Mouse (Mus musculus): ENCODE measurements at regions not wholly inside any gene's neighbourhood (a gene's known extent, or its start where the extent isn't known, plus 50 kb on each side); places are given as distances from the start of the nearest gene placed in this dataset.

DNA sequence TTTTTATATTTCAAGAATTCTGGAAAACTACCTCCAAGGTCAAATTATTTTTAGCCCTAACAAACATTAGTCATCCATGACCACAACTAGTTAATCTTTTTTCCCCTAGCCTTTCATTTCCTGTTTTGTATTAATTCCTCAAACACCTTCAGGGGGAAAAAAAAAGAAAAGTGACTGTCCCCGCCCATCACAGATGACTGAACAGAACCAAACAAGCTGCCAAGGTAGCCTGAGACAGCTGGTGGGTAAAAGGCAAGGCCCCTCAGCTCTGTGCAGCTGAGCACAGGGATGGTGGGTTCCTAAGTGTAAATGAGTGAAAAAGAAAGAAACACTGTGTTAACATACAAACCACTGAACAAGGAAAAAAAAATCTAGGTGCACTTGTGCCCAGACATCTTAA lies 145.6 kb downstream of the Rpl36a-ps1 start:
- 50% methylated on average over 1 of the region's 1 CpGs for WGBS
- DNase-seq (ENCODE audit: low read depth, low spot score): no peak

DNA sequence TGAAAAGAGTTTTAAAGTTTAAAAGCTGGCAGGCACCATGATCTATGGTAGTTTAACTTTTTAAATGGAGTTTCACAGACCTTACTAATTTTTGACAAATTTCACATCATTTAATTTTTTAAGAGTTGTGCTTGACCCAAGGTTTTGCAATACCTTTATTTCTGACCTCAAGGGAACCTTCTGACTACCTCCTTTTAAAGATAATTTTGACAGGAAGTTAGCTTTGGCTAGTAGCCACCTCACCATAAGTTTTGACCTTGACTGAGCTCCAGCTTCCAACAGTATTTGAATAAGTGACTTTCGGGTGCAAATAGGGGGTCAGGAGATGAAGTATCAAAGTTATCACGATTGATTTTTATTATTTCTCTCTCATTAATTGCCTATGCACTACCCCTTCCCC lies 149.9 kb downstream of the Rpl36a-ps1 start:
- no peak for DNase-seq (ENCODE audit: low read depth, low spot score)
- 30% methylated on average over 2 of the region's 2 CpGs for WGBS

DNA sequence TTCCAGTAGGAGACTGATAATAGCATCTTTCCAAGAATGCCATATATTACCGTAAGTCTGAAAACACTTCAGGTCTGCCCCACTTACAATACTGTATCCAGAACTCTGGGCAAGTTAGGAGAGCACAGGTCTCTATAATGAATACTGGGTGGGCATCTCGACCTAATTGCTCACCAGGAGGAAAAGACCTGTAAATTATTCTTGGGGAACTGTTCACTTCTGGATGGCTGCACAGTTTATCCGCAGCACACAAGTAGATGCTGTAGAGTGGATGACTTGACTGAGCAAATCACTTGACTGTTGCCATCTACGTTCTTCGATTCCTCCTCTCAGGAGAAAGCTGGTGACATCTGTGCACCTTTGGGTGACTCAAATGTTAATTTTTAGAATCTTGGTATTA lies 159.8 kb downstream of the Rpl36a-ps1 start:
- WGBS: 75% methylated on average over 5 of the region's 5 CpGs
- no peak for DNase-seq (ENCODE audit: low read depth, low spot score)

DNA sequence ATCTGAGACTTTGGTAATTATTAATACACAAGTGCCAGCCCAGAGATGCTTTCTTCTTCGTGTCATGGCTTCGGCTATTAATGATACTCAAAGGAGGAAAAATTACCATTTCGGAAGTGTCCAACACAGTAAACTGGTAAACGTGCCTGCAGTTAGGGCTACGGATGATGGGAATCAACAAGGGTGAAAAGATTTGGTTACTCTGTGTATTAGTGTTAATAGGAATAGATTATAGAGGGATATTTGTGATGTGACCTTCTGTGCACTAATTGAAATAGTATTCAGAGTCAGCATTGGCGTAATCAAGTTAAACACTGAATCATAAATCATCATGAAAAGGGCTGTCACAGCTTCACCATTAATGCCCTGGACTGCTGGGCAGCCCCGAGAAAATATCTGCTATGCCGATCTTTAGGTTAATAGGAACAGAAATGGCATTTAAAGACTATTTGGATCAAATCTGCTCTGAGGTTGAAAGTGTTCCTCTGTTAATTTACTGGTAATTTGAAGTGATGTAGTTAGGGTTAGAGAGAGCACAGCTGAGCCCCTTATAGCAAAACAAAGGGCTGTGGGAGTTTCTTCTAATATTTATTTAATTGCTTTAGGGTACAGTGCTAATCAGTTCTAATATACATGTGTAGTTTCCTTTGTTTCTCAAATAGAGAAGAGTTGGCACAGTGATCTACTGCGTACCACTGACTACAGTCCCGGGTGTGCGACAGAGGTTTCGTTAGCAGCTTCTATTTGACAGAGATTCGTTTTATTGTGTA lies 160.7 kb downstream of the Rpl36a-ps1 start:
- no peak for DNase-seq (ENCODE audit: low read depth, low spot score)
- WGBS: 73% methylated on average over 13 of the region's 13 CpGs

DNA sequence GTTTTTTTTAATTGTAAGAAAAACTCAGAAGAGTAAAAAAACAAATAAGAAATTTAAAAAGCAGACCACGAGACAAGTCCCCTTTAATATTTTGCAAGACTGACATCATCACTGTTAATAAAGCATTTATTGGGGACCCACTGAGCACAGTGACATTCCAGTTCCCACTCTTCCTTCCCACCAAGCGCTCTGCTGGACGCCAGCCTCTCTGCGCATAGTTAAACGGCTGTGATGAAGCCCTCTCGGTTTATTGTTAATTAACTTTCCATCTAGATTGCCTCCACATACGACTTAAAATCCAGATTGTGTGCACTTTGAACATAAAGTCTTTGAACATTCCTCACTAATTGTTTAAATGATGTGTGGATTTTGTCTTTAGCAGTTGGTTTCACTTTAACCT lies 161.7 kb downstream of the Rpl36a-ps1 start:
- WGBS: 47% methylated on average over 7 of the region's 7 CpGs
- DNase-seq (ENCODE audit: low read depth, low spot score): no peak

DNA sequence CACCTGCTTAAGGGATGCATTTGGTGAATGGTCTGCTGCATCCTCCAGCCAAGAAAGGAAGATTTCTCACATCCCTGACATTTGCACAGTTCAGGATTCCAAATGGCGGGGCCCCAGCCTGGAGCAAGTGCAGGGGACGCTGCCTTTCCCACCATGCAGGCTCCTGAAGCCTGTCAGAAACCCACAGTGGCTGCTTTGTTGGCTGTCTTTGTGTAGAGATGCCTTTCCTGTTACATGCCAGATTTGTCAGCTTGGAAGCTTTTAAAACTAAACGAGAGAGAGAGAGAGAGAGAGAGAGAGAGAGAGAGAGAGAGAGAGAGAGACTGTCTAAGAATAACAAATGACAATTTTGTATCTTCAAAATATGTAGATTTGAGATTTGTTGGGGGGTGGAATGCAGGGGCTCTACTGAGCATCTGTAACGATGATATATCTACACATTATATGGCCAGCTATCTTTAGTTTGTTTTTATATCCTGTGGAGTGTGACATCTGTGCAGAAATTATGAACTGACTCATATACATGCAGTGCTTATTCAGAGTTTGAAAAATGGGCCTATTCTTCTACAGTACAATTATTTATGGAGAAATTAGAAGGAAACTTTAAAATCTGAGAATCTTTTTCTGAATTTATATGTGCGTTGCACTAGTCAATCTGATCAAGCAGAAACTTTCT lies 164.0 kb downstream of the Rpl36a-ps1 start:
- DNase-seq (ENCODE audit: low read depth, low spot score): no peak
- 69% methylated on average over 5 of the region's 5 CpGs for WGBS

DNA sequence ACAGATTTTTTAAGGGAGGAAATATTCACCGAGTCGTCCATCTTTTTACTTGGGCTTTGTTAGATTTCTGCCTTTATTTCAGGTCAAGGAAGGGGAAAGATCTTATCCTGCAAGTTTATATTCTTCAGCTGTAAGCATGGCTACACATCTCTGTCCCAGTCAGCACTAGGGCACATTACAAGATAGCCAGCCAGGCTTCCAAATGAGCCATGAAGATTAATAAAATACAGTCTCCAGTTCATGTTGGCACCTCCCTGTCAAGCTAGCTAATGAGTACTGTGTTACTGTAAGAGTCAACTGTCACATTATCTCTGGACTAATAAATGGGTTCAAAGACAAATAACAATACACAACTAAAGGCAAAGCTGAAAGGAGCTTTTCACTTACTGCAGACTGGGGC lies 166.6 kb downstream of the Rpl36a-ps1 start:
- WGBS: 86% methylated on average over 2 of the region's 2 CpGs

DNA sequence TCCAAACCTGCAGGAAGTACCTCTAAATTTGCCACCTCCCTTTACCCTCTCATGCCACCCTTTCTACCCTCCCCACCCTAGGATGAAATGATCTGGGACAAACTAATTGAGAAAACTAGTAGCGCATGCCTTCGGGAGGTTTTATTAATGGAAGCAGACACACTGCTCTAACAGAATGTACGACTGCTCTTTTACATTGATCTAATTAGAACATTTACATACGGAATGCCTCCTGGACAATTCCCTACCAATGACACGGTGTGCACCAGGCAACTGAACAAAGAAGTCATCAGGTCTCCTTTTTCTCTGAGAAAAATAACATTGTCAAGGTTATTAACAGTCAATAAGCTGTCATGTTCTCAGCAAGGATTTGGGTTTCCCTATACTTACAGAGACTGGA lies 180.5 kb downstream of the Rpl36a-ps1 start:
- DNase-seq (ENCODE audit: low read depth, low spot score): no peak
- 90% methylated on average over 5 of the region's 5 CpGs for WGBS

More for the DNA sequence above, 166.6 kb downstream of the Rpl36a-ps1 start:
- no peak for DNase-seq (ENCODE audit: low read depth, low spot score)

DNA sequence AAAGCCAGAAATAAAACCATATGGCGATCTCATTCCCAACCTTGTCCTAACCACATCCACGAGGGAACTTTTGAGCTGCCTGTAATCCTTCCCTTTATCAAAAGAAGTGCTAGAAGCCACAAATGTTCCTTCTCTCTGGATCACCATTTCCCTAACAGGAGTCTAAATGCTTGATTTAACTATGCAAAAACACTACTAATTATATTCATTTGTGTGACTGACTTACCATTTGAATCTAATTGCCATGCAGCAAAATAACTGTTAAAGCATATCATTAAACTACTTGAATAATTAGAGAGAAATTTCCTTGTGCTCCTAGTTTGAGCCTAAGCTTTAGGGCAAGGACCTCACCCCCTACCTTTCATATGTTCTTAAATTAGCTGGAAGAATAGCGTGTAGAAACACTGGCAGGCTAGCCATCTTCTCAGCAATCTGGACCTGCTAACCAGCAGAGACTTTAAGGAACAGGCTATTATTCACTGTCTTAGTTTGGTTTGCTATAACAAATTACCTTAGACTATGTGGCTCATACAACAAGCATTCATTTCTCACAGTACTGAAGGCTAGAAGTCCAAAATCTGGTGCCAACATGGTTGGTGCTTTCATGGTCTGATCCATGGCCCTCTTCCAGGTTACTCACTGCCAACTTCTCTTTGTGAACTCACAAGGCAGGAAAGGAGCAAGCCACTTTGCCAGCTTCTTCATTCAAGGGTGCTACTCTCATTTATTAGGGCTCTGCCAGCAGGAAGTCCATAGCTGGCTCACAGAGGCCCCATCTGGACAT lies 183.7 kb downstream of the Rpl36a-ps1 start:
- 79% methylated on average over 3 of the region's 3 CpGs for WGBS
- no peak for DNase-seq (ENCODE audit: low read depth, low spot score)

DNA sequence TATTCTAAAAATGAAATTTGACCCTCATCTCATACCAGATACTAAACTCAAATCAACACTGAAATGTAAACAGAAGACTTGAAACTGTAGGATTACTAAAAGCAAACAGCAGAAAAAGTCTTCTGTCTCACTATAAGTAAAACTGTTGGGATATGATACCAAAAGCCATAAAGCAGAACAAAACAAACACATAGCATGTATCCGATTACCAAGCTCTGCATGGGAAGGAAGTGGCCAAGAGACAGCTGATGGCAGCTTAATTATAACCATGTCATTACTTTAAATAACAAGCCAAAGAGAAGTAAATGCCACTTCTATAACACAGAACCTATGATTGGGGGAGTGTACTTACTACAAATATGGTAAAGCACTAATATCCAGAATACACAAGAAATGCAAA lies 186.0 kb downstream of the Rpl36a-ps1 start:
- no peak for DNase-seq (ENCODE audit: low read depth, low spot score)
- 10% methylated on average over 1 of the region's 1 CpGs for WGBS

DNA sequence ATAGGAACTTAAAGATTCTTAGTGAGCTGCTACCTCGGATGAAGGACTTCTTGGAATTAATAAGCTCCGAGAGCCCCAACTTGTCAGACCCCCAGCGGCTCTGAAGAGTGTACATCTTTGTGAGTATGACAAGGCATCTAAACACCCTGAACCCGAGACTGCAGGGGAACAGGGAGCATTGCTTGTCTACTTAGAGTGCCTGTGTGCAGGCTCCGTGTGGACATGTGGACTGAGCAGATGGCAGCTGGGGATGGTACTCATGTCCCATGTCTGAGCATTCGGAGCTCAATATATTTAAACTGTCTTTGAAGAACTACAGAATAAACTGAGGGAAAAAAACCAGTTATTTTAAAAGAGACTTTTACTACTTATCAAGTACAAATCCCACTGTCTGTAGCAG lies 189.1 kb downstream of the Rpl36a-ps1 start:
- 82% methylated on average over 6 of the region's 6 CpGs for WGBS
- DNase-seq (ENCODE audit: low read depth, low spot score): no peak

DNA sequence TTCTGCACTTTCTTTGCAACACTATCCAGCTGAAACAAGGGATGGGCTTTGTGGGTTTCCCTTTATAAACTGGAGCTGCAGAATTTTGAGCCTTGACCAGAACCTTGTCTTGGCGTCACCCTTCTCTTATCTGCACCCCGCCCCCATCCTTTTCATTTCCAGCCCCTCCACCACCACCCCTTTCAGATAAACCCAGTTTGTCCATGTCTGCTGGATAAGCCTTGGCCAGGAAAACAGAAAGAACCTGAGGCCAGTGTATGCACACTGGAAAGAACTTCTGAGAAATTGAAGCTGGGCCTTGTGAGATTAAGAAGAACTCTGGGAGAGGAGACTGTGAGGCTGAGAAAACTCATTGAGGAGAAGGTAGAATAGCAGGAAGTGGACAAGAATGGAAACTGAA lies 192.8 kb downstream of the Rpl36a-ps1 start:
- WGBS: 86% methylated on average over 2 of the region's 2 CpGs
- DNase-seq (ENCODE audit: low read depth, low spot score): no peak

DNA sequence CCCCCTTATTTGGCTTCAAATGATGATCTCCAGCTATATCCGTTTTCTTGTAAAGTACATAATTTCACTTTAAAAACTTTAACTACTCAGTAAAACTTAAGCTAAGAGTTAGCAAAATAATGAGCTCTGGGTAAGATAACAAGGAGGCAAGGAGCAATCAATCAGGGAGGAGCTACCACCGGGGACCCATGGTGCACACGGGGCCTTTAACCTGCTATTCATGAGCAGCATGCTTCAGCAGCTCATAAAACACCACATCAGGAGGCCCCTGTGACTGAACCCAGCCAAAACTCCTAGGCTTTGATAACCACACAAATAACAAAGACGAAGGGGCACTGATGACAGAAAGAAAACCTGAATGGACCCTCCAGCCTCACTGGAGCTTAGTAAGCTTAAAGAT lies 202.1 kb downstream of the Rpl36a-ps1 start:
- WGBS: 35% methylated on average over 4 of the region's 4 CpGs
- no peak for DNase-seq (ENCODE audit: low read depth, low spot score)

DNA sequence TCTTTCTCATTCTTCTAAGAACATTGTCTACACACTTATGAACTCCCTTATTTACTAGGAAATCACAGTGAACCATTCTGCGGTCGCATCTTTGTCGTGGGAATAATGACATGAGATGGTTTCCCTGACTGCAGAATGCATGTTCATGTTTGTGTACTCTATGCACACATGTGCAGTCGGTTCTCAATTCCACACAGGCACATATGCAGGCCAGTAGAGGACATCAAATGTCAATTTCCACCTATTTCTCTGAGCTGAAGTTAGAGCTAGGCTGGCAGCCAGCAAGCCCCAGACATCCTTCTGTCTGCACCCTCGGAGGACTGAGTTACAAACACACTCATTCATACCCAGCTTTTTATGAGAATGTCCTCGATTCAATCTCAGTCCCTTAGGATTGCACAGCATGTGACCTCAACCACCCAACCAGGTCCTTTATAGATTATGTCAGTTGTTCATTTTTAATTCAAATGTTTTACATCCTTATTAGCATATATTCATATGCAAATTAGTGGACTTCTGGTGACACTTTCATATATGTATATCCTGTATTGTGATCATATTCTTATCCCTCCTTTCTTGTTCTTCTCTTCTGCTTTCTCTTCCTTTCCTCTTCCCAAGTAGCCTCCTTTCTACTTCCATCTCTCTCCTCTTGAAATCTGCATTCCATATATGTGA lies 202.7 kb downstream of the Rpl36a-ps1 start:
- DNase-seq (ENCODE audit: low read depth, low spot score): no peak
- 74% methylated on average over 6 of the region's 6 CpGs for WGBS

DNA sequence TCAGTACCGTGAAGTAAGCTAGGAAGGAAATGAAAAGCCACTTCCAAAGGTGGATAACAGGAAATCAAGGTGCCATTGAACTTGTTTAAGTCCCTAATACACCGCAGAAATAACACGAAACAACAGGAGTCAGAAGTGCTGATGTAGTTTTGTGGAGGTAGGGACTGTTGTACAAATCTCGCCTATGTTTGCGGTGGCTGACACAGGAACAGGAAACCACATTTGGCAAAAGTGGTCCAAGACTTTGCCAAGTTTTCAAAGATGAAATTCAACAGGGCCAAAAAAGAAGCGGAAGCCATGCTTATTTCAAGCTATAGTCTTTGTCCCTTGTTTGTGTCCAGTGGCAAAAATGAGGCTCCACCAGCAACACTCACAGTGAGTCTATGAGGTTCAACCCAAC lies 204.3 kb downstream of the Rpl36a-ps1 start:
- no peak for DNase-seq (ENCODE audit: low read depth, low spot score)
- 73% methylated on average over 6 of the region's 6 CpGs for WGBS

DNA sequence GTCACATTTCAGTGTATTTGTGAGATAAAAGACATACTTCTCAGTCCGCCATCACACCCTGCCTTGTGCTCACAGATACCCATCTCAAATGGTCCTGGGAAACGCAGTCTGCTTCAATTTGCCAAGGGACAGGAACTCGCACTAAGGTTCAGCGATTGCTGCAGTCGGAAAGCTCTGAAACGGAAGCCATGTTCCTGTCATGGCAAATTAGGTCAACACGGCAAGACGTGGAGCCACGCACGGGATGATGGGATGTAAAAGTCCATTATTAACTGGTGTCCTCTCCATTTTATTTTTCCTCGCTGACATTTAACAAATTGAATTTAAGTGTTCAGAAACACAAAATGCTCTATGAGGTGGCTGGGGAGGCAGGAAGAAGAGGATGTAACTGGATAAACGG lies 212.4 kb downstream of the Rpl36a-ps1 start:
- DNase-seq (ENCODE audit: low read depth, low spot score): no peak
- WGBS: 95% methylated on average over 12 of the region's 12 CpGs

DNA sequence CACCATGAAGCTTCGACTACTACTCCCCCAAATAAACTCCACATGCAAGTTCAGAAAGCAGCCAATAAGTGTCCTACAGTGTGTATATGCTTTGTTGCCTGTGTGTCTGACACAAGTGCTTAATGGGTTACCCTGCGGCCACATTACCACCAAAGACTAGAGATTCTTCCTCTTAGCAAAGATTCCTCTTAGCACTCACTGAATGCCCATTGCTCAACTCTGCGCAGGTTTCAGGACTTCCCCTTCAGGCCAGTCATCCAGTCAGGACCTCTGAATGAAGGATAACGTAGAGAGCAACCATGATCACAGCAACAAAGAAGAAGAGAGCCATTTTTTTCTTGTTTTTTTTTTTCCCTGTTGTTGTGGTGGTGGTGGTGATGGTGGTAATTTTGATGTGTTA lies 222.0 kb downstream of the Rpl36a-ps1 start:
- DNase-seq (ENCODE audit: low read depth, low spot score): no peak
- WGBS: 79% methylated on average over 4 of the region's 4 CpGs

DNA sequence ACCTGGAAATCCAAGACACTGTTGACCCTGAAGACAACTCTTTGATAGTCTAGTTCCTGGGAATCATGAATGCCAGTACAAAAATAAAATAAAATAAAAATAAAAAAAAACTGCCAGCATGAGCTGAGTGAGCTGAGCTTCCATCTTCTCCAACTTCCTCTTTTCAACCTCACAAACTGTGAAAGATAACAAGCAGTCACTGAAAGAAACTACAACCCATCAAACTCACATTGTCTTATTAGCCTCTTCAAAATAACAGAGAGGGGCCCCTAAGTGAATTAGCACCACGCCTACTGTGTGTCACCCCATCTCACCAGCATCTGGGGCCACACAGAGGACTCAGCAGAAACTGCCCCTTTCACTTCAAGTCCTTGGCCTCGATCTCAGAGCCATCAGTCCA lies 225.3 kb downstream of the Rpl36a-ps1 start:
- 74% methylated on average over 2 of the region's 2 CpGs for WGBS
- no peak for DNase-seq (ENCODE audit: low read depth, low spot score)

DNA sequence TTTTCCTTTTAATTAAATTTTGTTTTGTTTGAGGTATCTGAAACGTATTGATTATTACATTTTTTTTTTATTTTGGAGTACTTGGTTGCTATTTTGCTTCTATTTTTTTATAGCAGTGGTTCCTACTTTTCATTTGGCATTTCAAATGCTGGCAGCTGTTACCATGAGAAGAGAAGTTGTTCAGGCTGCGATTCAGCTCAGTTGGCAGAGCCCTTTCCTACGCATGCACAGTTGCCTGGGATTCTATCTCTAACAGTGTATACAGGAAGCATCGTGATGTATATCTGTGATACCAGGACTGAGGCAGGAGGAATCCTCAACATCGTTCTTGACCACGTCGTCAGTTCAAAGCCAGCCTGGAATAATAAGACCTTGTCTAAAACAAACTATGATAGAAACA lies 226.6 kb downstream of the Rpl36a-ps1 start:
- 83% methylated on average over 7 of the region's 7 CpGs for WGBS
- no peak for DNase-seq (ENCODE audit: low read depth, low spot score)

DNA sequence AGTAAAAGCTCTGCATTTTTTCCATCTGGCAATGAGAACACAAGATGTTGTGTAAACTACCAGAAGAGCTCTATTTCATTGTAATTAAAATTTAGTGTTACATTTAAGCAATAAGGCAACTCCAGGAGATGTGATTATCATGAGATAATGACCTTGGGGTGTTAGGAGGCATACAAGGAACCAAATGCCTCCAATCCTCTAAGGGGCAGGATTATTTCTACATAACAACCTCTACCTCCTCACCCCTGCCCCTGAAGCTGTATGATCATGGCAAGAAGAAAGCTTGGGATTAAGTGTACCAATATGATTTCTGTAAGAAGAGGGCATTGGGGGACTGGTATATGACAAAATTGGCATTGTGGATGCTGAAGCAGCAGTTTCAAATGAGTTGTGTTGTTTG lies 228.8 kb downstream of the Rpl36a-ps1 start:
- DNase-seq (ENCODE audit: low read depth, low spot score): no peak

Measured in large intestine, adult 2 months (tissue).